Mouse (Mus musculus): Measurements from ENCODE around the gene Smurf2.

DNA sequence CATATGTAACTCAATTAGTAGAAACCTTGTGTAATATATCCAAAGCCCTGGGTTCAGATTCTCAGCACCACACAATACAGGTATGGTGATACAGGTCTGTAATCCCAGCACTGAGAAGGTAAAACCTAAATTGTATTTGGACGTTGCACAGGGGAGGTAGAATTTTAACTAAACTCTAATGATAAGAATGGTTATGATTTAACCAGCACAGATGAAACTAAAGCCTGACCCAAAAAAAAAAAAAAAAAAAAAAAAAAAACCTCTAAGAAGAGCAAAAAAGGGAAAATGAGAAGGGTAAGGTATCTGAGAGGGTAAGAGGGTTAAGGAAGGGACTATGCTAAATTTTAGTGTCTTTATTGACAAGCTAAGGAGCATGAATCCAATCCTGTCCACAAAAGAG, 20.7 kb downstream of the Smurf2 start:
- TF ChIP-seq POLR2A (IDR thresholded peaks at IDR 0.05; ENCODE audit: low read depth, low read length) (no peak), CTCF (IDR thresholded peaks at IDR 0.05; ENCODE audit: borderline replicate concordance, insufficient read depth, low read length) (no peak)

Data from embryonic fibroblast, embryonic 13.5 days (primary cell).